Mouse (Mus musculus): ENCODE measurements around the gene Phyhipl.

The Phyhipl gene

GRCm38 (mm10) chr10:70635261-70635660 lies 20.5 kb downstream of the Phyhipl start:
- no peak for DNase-seq (ENCODE audit: low read depth, low spot score)

DNA sequence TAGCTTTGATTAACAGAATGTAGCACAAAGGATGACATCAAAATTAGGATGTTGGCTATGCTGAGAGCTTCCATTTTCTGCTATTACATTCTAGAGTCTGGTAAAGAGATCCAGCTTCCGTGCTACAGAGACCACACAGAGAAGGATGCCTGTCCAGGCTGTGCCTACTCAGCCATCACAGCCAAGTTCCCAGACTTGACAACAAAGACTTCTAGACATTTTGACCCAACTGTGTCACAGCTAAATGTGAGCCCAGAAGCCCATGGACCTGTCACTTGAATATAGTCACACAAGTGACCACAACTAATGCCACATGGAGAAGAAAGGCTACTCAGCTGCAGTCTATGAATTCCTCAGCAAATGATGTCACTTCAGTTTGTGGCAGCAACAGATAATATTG lies 24.6 kb downstream of the Phyhipl start:
- no peak for DNase-seq (ENCODE audit: low read depth, low spot score)

DNA sequence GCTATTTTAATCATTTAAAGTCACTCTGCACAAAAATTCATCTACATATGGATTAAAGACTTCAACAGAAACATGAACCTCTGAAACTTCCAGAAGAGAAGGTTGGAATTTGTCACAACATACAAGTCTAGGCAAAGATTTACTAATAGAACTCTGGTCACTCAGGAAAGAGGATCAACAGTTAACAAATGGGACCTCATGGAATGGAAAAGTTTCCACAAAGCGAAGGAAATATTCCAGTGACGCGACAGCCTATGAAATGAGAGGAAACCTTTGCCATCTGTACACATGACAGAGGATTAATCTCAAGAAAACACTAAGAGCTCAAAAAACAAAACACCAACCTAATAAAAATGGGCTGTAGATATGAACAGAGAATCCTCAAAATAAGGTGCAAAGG lies 32.3 kb downstream of the Phyhipl start:
- DNase-seq (ENCODE audit: low read depth, low spot score): no peak

DNA sequence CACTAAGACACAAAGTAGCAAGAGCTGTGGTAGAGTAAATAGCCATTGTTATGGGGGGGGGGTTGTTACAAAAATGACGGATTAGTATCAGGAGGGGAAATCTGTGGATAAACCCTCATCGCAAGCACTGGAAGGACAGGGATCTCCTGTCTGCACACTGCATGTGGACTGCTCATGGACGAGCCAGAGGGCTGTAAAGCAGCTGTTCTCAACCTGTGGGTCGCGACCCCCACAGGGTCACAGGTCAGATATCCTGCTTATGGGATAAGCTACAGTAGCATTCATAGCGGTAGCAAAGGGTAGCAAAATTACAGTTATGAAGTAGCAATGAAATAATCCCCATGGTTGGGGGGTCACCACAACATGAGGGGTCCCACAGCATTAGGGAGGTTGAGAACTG lies 39.4 kb downstream of the Phyhipl start:
- no peak for DNase-seq (ENCODE audit: low read depth, low spot score)

DNA sequence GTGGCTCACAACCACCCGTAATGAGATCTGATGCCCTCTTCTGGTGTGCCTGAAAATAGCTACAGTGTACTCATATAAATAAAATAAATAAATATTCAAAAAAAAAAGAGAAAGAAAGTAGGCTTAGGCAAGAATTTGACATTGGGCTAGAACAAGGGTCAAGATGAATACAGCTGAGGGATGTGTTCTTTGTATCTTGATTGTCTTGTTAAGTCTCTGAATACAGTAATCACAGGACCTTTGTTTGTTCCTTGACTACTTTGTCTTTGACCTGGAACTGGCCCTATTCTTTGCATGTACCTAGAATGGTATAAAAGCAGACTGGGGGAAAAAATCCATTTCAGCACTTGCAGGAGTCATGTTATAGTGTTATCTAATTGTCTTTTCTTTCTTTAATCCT lies 44.1 kb downstream of the Phyhipl start:
- no peak for DNase-seq (ENCODE audit: low read depth, low spot score)

DNA sequence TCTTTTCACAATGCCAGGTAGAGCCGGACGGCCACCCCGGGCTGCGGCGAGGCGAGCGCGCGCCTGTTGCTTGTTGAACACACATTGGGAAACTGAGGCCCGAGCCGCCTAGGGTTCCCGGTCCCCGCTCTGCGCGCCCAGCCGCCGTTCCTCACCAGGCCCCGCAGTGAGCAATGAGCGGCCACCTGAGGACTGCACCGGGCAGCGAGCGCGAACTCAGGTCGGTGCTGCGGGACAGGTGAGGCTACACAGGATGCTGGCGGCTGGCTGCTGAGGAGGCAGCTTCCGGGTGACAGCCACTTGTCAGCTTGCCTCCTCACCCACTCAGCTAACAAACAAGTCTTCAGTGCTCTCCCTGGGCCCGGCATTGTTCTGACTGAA lies 55.9 kb downstream of the Phyhipl start:
- no peak for DNase-seq (ENCODE audit: low read depth, low spot score)

GRCm38 (mm10) chr10:70599126-70599924 lies 56.4 kb downstream of the Phyhipl start:
- peak; percentile 80 for DNase-seq (ENCODE audit: low read depth, low spot score)

DNA sequence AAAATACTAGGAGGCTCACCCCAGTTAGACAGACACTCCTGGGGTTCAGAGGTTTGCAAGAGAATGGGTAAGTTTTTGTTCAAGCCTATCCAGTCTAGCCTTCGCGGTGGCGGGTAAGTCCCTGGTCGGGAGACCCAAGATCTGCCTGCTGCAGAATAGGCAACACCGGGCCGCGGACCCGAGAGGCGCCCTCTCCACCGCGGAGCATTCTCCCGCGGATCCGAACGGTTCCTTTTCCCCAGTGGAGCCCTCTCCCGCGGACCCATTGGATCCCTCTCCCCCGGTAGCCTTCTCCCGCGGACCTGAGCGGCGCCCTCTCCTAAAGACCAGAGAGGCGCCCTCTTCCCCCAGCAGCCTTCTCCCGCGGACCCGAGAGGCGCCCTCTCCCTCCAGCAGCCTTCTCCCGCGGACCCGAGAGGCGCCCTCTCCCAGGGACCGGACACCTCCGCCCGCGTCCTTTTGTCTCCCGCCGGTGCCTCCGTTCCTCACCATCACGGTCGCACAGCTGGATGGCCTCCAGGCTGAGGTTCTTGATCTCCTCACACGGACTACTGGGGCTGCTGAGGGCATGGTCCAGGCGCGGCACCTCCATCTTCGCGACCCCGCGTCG lies 57.1 kb downstream of the Phyhipl start:
- DNase-seq (ENCODE audit: low read depth, low spot score): no peak

DNA sequence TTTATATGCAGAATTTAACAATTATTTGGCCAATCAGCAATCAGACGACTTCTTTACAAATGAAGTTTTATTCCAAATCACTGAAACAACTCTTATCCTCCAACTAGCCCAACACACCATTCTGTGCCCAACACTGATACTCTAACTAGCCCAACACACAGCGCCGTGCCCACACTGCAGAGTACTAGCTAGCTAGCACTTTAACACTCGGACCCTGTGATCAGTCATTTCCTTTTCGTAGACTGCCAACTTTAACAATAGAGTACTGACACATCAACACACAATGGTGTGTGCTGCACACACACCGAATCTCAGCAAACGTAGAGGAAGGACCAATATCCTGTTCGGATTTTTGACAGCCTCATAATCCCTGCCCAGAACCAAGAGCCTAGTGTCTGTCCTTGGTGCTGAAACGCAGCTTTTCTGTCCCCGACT lies 57.7 kb downstream of the Phyhipl start:
- DNase-seq (ENCODE audit: low read depth, low spot score): no peak

GRCm38 (mm10) chr10:70594007-70594406 lies 61.8 kb downstream of the Phyhipl start:
- DNase-seq (ENCODE audit: low read depth, low spot score): no peak

DNA sequence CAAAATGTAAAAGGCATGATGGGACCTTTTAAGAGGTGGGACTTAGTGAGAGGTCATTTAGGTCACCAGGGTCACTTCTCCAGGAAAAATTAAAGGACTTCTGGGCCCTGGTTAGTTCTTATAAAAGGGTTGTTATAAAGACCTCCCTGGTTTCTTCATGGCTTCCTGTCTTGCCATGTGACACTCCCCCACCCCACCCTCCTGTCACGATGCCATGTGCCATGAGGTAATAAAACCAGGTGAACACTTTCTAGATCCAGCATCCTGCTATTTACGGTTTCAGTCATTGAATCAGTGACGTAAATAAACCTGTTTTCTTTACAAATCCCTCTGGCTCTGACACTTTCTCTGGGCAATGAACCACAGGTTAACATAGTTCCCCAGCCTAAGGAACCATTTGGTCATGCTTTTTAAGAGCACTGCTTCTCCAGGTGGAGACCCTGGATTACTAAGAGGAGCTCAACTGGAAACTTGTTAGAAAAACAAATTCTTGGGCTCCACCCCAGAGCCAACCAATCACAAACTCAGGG lies 68.8 kb downstream of the Phyhipl start:
- no peak for DNase-seq (ENCODE audit: low read depth, low spot score)

DNA sequence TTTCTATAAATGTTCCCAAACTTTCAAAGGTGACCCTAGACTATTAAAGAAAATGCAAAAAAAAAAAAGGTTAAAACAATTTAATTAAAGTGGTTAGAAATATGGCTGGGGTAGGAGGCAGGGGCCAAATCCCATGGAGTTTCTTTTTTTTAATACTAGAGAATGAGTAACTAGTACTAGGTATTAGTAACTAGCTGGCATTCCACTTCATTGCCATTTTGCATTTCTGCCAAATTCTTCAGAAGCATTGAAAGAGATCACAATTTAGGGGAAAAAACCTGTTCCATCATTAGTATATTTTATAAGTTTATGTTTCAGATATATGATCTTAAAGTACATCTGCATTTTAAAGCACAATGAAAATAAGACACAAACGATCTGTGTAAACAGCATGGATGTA lies 71.6 kb downstream of the Phyhipl start:
- DNase-seq (ENCODE audit: low read depth, low spot score): no peak

- no peak for DNase-seq (ENCODE audit: low read depth, low spot score)
These were observed 74.1 kb downstream of the Phyhipl start for GRCm38 (mm10) chr10:70581556-70582211.

- DNase-seq (ENCODE audit: low read depth, low spot score): no peak
These were observed 92.1 kb downstream of the Phyhipl start for GRCm38 (mm10) chr10:70563636-70564035.

DNA sequence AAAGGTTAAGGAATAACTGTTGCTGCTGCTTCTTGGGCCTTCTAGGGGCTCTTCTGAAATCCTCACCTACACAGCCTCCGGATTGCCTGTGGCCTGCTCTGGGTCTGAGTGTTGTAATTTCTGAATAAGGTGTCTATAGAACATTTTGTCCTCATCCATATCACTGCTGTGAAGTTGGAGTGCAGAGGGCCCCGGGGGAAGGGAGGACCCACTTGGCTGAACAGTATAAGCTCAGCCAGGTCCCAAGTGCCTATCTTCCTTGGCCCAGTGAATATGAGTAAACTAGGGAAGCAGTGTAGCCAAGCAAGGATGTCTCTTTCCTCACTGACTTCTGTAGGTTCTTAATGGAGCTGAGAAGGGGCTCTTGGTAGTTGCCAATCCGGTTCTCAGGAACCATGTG lies 103.2 kb downstream of the Phyhipl start:
- no peak for DNase-seq (ENCODE audit: low read depth, low spot score)

- no peak for DNase-seq (ENCODE audit: low read depth, low spot score)
These were observed 112.9 kb downstream of the Phyhipl start for GRCm38 (mm10) chr10:70542857-70543256.

DNA sequence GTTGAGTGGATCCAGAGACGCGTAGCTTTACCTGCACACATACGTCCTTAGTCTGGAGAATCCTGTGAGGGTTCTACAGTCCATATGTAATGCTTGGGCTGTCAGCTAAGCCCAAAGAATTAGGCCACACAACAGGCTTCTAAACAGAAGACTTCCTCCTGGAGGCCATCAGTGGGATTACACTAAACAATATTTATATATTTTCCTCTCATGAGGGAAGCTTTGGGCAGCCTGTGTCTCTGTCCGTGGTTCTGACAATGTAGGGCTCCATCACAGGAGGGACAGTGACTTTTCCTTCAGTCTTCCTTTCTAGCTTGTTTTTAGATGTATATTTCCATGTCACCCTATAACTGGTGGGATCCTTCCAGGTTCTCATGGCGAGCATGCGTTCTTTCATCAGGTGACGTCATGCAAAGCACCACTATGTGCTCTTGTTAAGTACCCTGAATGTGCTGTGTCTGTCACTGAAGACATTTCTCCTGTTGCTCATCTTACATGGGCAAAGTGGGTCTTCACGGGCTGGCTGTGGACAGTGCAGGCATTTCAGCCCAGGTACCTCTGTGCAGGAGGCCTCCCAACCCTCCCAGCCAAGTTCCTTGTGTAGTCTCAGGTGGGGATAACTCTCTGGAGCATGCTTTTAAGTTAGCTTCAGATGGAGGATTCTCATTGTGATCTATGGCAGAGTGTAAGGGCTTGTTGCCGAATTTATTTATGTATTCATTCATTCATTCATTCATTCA lies 115.1 kb downstream of the Phyhipl start:
- peak; percentile 28 for DNase-seq (ENCODE audit: low read depth, low spot score)

DNA sequence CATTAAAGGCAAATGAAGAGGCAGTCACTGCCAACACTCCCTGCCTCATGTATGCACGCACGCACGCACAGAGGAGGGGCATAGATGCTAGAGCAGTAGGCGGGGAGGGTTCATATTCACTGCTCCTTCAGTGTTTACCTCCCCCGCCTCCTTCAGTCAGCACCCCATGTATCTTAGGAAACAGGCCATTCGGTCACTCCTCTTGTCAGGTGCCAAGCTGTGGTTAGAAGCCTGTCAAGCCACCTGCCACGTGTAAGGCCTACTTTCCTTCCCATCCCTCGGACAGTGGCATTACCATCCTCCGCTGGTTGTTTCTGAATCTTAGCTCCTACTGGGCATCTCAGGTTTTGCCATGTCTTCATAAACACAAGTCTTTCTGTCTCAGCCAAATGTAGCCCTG lies 116.5 kb downstream of the Phyhipl start:
- DNase-seq (ENCODE audit: low read depth, low spot score): no peak

- no peak for DNase-seq (ENCODE audit: low read depth, low spot score)
These were observed 118.1 kb downstream of the Phyhipl start for GRCm38 (mm10) chr10:70537694-70538093.

DNA sequence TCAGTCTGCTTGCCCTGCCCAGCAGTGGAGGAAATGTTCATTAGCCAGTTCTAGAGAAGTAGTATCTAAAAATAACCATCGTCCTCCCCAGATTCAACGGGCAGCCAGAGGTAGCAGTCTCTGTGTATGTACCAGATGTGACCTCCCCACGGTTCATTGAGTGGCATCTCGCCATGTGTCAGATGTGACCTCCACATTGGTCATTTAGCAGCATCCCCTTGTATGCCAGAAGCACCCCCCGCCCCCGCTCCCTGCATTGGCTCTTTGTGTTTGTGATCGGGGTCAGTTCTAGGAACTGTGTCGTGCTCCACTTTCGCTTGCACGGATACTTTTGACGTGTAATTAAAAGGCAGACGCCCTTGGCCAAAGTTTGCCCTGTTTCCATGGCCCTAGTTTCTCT lies 120.4 kb downstream of the Phyhipl start:
- no peak for DNase-seq (ENCODE audit: low read depth, low spot score)

- no peak for DNase-seq (ENCODE audit: low read depth, low spot score)
These were observed 121.2 kb downstream of the Phyhipl start for GRCm38 (mm10) chr10:70534571-70534970.

GRCm38 (mm10) chr10:70533986-70534385 lies 121.8 kb downstream of the Phyhipl start:
- DNase-seq (ENCODE audit: low read depth, low spot score): no peak

Measured in WW6 (cell line).